8 mouse cellular contexts compared by ENCODE assay signal in genomic region chr11:63135622-63136021, GRCm38 (mm10). TPM values are rescaled to one million over a fixed set of nuclear protein-coding genes. Genes with fewer than 3 reads are reported as not detected.
DNase-seq lines count a peak whose midpoint lies in the region; ATAC-seq and TF ChIP-seq lines count a peak whose summit lies in the region.

No protein-coding gene starts in this region.

- peaks cover 33% of the 10 kb centered on the region for H3K9me3 ChIP-seq in G1E (replicated peaks)
- H3K9me3 ChIP-seq in forebrain, embryonic 15.5 days = no peaks in the 10 kb centered on the region
- H3K9me3 ChIP-seq in lung, embryonic 15.5 days = no peaks in the 10 kb centered on the region

- H3K27me3 ChIP-seq in G1E (ENCODE audit: insufficient read depth, low read length) = no peaks in the 10 kb centered on the region
- peaks cover 43% of the 10 kb centered on the region for H3K27me3 ChIP-seq in forebrain, embryonic 15.5 days
- peaks cover 4% of the 10 kb centered on the region for H3K27me3 ChIP-seq in lung, embryonic 15.5 days

- H3K4me1 ChIP-seq in G1E (ENCODE audit: insufficient read depth, low read depth, low read length) = no peaks in the 10 kb centered on the region
- H3K4me1 ChIP-seq in forebrain, embryonic 15.5 days = peaks cover 31% of the 10 kb centered on the region
- H3K4me1 ChIP-seq in lung, embryonic 15.5 days = peaks cover 38% of the 10 kb centered on the region
- peaks cover 19% of the 10 kb centered on the region for H3K4me1 ChIP-seq in olfactory bulb, adult 2 months (ENCODE audit: control insufficient read depth, insufficient read depth, low read length)

- TF ChIP-seq POLR2A in olfactory bulb, adult 2 months (IDR thresholded peaks at IDR 0.05; ENCODE audit: insufficient read depth, low read depth, low read length) = no peak

- WGBS in forebrain, embryonic 15.5 days = under 1% methylated on average over 8 of the region's 8 CpGs
- WGBS in lung, embryonic 15.5 days = 0% methylated on average over 8 of the region's 8 CpGs
- WGBS in olfactory bulb, adult 2 months = 2% methylated on average over 8 of the region's 8 CpGs

- no peak overlapping the region for H3K9ac ChIP-seq in forebrain, embryonic 15.5 days (replicated peaks)
- H3K9ac ChIP-seq in lung, embryonic 15.5 days = no peak overlapping the region

- no peak overlapping the region for H3K4me2 ChIP-seq in forebrain, embryonic 15.5 days (replicated peaks)
- H3K4me2 ChIP-seq in lung, embryonic 15.5 days = 0 out of 2 replicates have a peak overlapping the region, but pooled peaks have one; percentile 90

- 0 out of 2 replicates have a peak overlapping the region, but pooled peaks have one; percentile 3 for H3K27ac ChIP-seq in forebrain, embryonic 15.5 days (replicated peaks)
- H3K27ac ChIP-seq in layer of hippocampus, adult 2 months = peak overlapping the region; percentile 81
- H3K27ac ChIP-seq in lung, embryonic 15.5 days = peak overlapping the region; percentile 54
- no peak overlapping the region for H3K27ac ChIP-seq in olfactory bulb, adult 2 months (ENCODE audit: insufficient read depth, low read depth, low read length)

- ATAC-seq in G1E (ENCODE audit: extremely low read depth, insufficient number of reproducible peaks, low FRiP score, poor library complexity, severe bottlenecking) = 0 out of 2 replicates have a peak, but pooled peaks have one; percentile 34
- peak; percentile 60 for ATAC-seq in cerebellum, adult (ENCODE audit: insufficient number of reproducible peaks, low FRiP score, low TSS enrichment)
- ATAC-seq in forebrain, embryonic 15.5 days (replicated peaks) = peak; percentile 69
- peak; percentile 55 for ATAC-seq in lung, embryonic 15.5 days (ENCODE audit: borderline replicate concordance, extremely low read depth, low FRiP score, low TSS enrichment)

- no peak overlapping the region for H3K4me3 ChIP-seq in G1E (ENCODE audit: low read depth, low read length)
- H3K4me3 ChIP-seq in forebrain, embryonic 15.5 days = no peak overlapping the region
- no peak overlapping the region for H3K4me3 ChIP-seq in layer of hippocampus, adult 2 months
- no peak overlapping the region for H3K4me3 ChIP-seq in lung, embryonic 15.5 days
- H3K4me3 ChIP-seq in olfactory bulb, adult 2 months (ENCODE audit: insufficient read depth, low read depth, low read length) = no peak overlapping the region

- H3K36me3 ChIP-seq in G1E (replicated peaks) = no peaks in the 10 kb centered on the region
- no peaks in the 10 kb centered on the region for H3K36me3 ChIP-seq in forebrain, embryonic 15.5 days
- H3K36me3 ChIP-seq in lung, embryonic 15.5 days = peaks cover 34% of the 10 kb centered on the region

- intact Hi-C loops in heart, postnatal 36 days (cut with DNase I) = loop anchor here (1.0 to 5.0 kb wide), 4 partner anchors 21 to 313 kb away; partner anchors contain the start of gene Trim16

- TF ChIP-seq CTCF in G1E (IDR thresholded peaks at IDR 0.05; ENCODE audit: low read depth, low read length) = peak; percentile 90
- peak; percentile 99 for TF ChIP-seq CTCF in layer of hippocampus, adult 2 months (conservative IDR thresholded peaks at IDR 0.05)
- TF ChIP-seq CTCF in olfactory bulb, adult 2 months (IDR thresholded peaks at IDR 0.05; ENCODE audit: insufficient read depth, low read depth, low read length) = peak; percentile 95

- DNase-seq in G1E (ENCODE audit: low spot score) = peak; percentile 36
- DNase-seq in heart, postnatal 36 days = peak; percentile 98 to 99
- peak; percentile 92 to 97 for DNase-seq in layer of hippocampus, adult 2 months (ENCODE audit: low spot score in 2 of 2)
- DNase-seq in thymus, adult 18-20 months = peak; percentile 42 to 48

RNA-seq across cellular contexts. Expression of gene Pmp22, which starts 6.8 kb away (rescaled TPM):
- total RNA-seq in G1E (2014; fragmentation: Nextera tagmentation) = not detected in 2 replicates
- total RNA-seq in G1E (2017) = 0.11 TPM in 1 of 2 replicates, not detected in the other
- not detected in 2 replicates for polyA plus RNA-seq in G1E (2012)
- 25.5 and 26.5 TPM in 2 replicates for polyA plus RNA-seq in forebrain, embryonic 15.5 days (2015; fragmentation: Nextera tagmentation; extraction: Ambion mirVana)
- total RNA-seq in heart, postnatal 36 days (2021) = 10 to 100 TPM; 51.5 to 55.6 TPM
- total RNA-seq in layer of hippocampus, adult 2 months (2021) = 10 to 100 TPM; 17.9 to 21.4 TPM
- 238 and 261 TPM in 2 replicates for polyA plus RNA-seq in lung, embryonic 15.5 days (2015; fragmentation: Nextera tagmentation; extraction: Ambion mirVana)
- polyA plus RNA-seq in olfactory bulb, adult 2 months (2012; ENCODE audit: insufficient read depth, insufficient read length, low replicate concordance, missing spikeins) = not detected in 2 replicates

Comparison
In these comparisons a context has a peak if more than half of its experiments do, and no peak if none do; other contexts are left out.
1. DNase-seq: peak in every context shown above with its lines; median percentile 98 in heart, postnatal 36 days; 94 in layer of hippocampus, adult 2 months; 45 in thymus, adult 18-20 months; 36 in G1E.